In genomic region chr10:76963997-76964396, GRCm38 (mm10) we compare ENCODE assay signal across 8 mouse cellular contexts. TPM values are rescaled to one million over a fixed set of nuclear protein-coding genes. Genes with fewer than 3 reads are reported as not detected.
A peak's percentile ranks its signal among the peaks of the same experiment; 100 is the strongest.
DNase-seq lines count a peak whose midpoint lies in the region; ATAC-seq and TF ChIP-seq lines count a peak whose summit lies in the region.

No protein-coding gene starts in this region.

- H3K9ac ChIP-seq in midbrain, embryonic 11.5 days (ENCODE audit: low read length): no peak overlapping the region
- H3K9ac ChIP-seq in midbrain, embryonic 15.5 days: no peak overlapping the region
- no peak overlapping the region for H3K9ac ChIP-seq in forebrain, embryonic 16.5 days (replicated peaks; ENCODE audit: low read depth, low read length)

- H3K4me3 ChIP-seq in midbrain, embryonic 11.5 days (ENCODE audit: low read depth, low read length): no peak overlapping the region
- no peak overlapping the region for H3K4me3 ChIP-seq in midbrain, embryonic 15.5 days
- H3K4me3 ChIP-seq in forebrain, embryonic 16.5 days (replicated peaks; ENCODE audit: low read length): no peak overlapping the region
- H3K4me3 ChIP-seq in olfactory bulb, adult 2 months (ENCODE audit: insufficient read depth, low read depth, low read length): peak overlapping the region; percentile 23; the same call in 1 of the 2 replicates

- no peaks in the 10 kb centered on the region for H3K36me3 ChIP-seq in midbrain, embryonic 11.5 days (ENCODE audit: control insufficient read depth, insufficient read depth, low read length)
- H3K36me3 ChIP-seq in midbrain, embryonic 15.5 days (replicated peaks): no peaks in the 10 kb centered on the region
- H3K36me3 ChIP-seq in forebrain, embryonic 16.5 days (ENCODE audit: control insufficient read depth, insufficient read depth): no peaks in the 10 kb centered on the region

- no peak overlapping the region for H3K27ac ChIP-seq in midbrain, embryonic 11.5 days (ENCODE audit: low read depth, low read length)
- H3K27ac ChIP-seq in midbrain, embryonic 15.5 days: no peak overlapping the region
- H3K27ac ChIP-seq in forebrain, embryonic 16.5 days (ENCODE audit: low read length): no peak overlapping the region
- H3K27ac ChIP-seq in olfactory bulb, adult 2 months (ENCODE audit: insufficient read depth, low read depth, low read length): peak overlapping the region; percentile 99

- TF ChIP-seq CTCF in olfactory bulb, adult 2 months (IDR thresholded peaks at IDR 0.05; ENCODE audit: insufficient read depth, low read depth, low read length): no peak

- H3K4me1 ChIP-seq in midbrain, embryonic 11.5 days (ENCODE audit: control insufficient read depth, insufficient read depth, low read length): peaks cover 25% of the 10 kb centered on the region
- peaks cover 26% of the 10 kb centered on the region for H3K4me1 ChIP-seq in midbrain, embryonic 15.5 days
- peaks cover 22% of the 10 kb centered on the region for H3K4me1 ChIP-seq in forebrain, embryonic 16.5 days (replicated peaks; ENCODE audit: control insufficient read depth, insufficient read depth, low read length)
- peaks cover 42% of the 10 kb centered on the region for H3K4me1 ChIP-seq in olfactory bulb, adult 2 months (ENCODE audit: control insufficient read depth, insufficient read depth, low read length)

- no peaks in the 10 kb centered on the region for H3K9me3 ChIP-seq in midbrain, embryonic 11.5 days (ENCODE audit: control insufficient read depth, low read length)
- H3K9me3 ChIP-seq in midbrain, embryonic 15.5 days: no peaks in the 10 kb centered on the region
- H3K9me3 ChIP-seq in forebrain, embryonic 16.5 days (ENCODE audit: control insufficient read depth, low read length): no peaks in the 10 kb centered on the region

- peak; percentile 90 for DNase-seq in midbrain, embryonic 11.5 days (ENCODE audit: low spot score, missing footprints)
- DNase-seq in kidney, postnatal 10 days: peak; percentile 70
- no peak for DNase-seq in B cell, adult 2 months
- DNase-seq in layer of hippocampus, adult 18-20 months (ENCODE audit: low spot score in 2 of 2): no peak
- DNase-seq in cerebellum, adult 11 months: no peak

- WGBS in midbrain, embryonic 11.5 days: 39% methylated on average over 9 of the region's 9 CpGs
- 29% methylated on average over 9 of the region's 9 CpGs for WGBS in midbrain, embryonic 15.5 days
- whole genome bisulfite sequencing in forebrain, embryonic 16.5 days: 38% methylated on average over 9 of the region's 9 CpGs
- 17% methylated on average over 9 of the region's 9 CpGs for WGBS in olfactory bulb, adult 2 months

- ATAC-seq in midbrain, embryonic 11.5 days (ENCODE audit: low FRiP score): no peak
- ATAC-seq in midbrain, embryonic 15.5 days (replicated peaks): no peak
- no peak for ATAC-seq in forebrain, embryonic 16.5 days

- H3K4me2 ChIP-seq in midbrain, embryonic 11.5 days: no peak overlapping the region
- no peak overlapping the region for H3K4me2 ChIP-seq in midbrain, embryonic 15.5 days
- H3K4me2 ChIP-seq in forebrain, embryonic 16.5 days (ENCODE audit: low read length): 0 out of 2 replicates have a peak overlapping the region, but pooled peaks have one; percentile 20

- TF ChIP-seq POLR2A in olfactory bulb, adult 2 months (IDR thresholded peaks at IDR 0.05; ENCODE audit: insufficient read depth, low read depth, low read length): no peak

- H3K27me3 ChIP-seq in midbrain, embryonic 11.5 days (ENCODE audit: control insufficient read depth, insufficient read depth, low read length): no peaks in the 10 kb centered on the region
- H3K27me3 ChIP-seq in midbrain, embryonic 15.5 days (replicated peaks): no peaks in the 10 kb centered on the region
- no peaks in the 10 kb centered on the region for H3K27me3 ChIP-seq in forebrain, embryonic 16.5 days (replicated peaks; ENCODE audit: control insufficient read depth, insufficient read depth, low read length)

RNA-seq across cellular contexts. Expression of gene Pcbp3, which starts 2.3 kb away (rescaled TPM):
- polyA plus RNA-seq in midbrain, embryonic 11.5 days (2014; fragmentation: Nextera tagmentation; extraction: Ambion mirVana): 34.4 and 41.5 TPM in 2 replicates
- polyA plus RNA-seq in midbrain, embryonic 15.5 days (2015; fragmentation: Nextera tagmentation; extraction: Ambion mirVana): 69.5 and 72.5 TPM in 2 replicates
- polyA plus RNA-seq in forebrain, embryonic 16.5 days (2015; fragmentation: Nextera tagmentation; extraction: Ambion mirVana): 58.9 and 64.2 TPM in 2 replicates
- polyA plus RNA-seq in olfactory bulb, adult 2 months (2012; ENCODE audit: insufficient read depth, insufficient read length, low replicate concordance, missing spikeins): not detected in 2 replicates
- 10 to 100 TPM; 64.6 to 66.0 TPM for total RNA-seq in layer of hippocampus, adult 18-20 months (2021)

Comparison
In these comparisons a context has a peak if more than half of its experiments do, and no peak if none do; other contexts are left out.
1. DNase-seq: peak in midbrain, embryonic 11.5 days (single experiment) and kidney, postnatal 10 days (single experiment); none in B cell, adult 2 months (0 of 2), layer of hippocampus, adult 18-20 months (0 of 2) and cerebellum, adult 11 months (single experiment).